Mouse (Mus musculus): ENCODE data around the gene Slamf8. TPM values are rescaled to one million over a fixed set of nuclear protein-coding genes. Genes with fewer than 3 reads are reported as not detected.

The Slamf8 gene
- polyA plus RNA-seq, 1 experiment from 2014 or later: not detected

Other genes starting within 250 kb of the Slamf8 start
- gene Kcnj10, start 249.4 kb downstream of the Slamf8 start, polyA plus RNA-seq (2015; fragmentation: Nextera tagmentation; extraction: Ambion mirVana): 0.15 and 0.20 TPM in 2 replicates
- gene Pigm, start 214.0 kb downstream of the Slamf8 start, polyA plus RNA-seq (2015; fragmentation: Nextera tagmentation; extraction: Ambion mirVana): 5.0 and 6.2 TPM in 2 replicates
- gene Slamf9, start 115.2 kb downstream of the Slamf8 start, polyA plus RNA-seq (2015; fragmentation: Nextera tagmentation; extraction: Ambion mirVana): 0.57 and 0.64 TPM in 2 replicates
- 17.4 and 20.4 TPM in 2 replicates for gene Igsf9, start 108.8 kb downstream of the Slamf8 start, polyA plus RNA-seq (2015; fragmentation: Nextera tagmentation; extraction: Ambion mirVana)
- gene Tagln2, start 90.5 kb downstream of the Slamf8 start, polyA plus RNA-seq (2015; fragmentation: Nextera tagmentation; extraction: Ambion mirVana): 662 and 695 TPM in 2 replicates
- 15.4 and 19.2 TPM in 2 replicates for gene Cfap45, start 69.8 kb downstream of the Slamf8 start, polyA plus RNA-seq (2015; fragmentation: Nextera tagmentation; extraction: Ambion mirVana)
- gene Vsig8, start 34.6 kb downstream of the Slamf8 start, polyA plus RNA-seq (2015; fragmentation: Nextera tagmentation; extraction: Ambion mirVana): 0.11 and 0.34 TPM in 2 replicates
- gene Fcrl6, start 12.0 kb upstream of the Slamf8 start, polyA plus RNA-seq (2015; fragmentation: Nextera tagmentation; extraction: Ambion mirVana): not detected in 2 replicates
- gene Dusp23, start 42.4 kb upstream of the Slamf8 start, polyA plus RNA-seq (2015; fragmentation: Nextera tagmentation; extraction: Ambion mirVana): 13.5 and 13.7 TPM in 2 replicates
- gene Crp, start 107.5 kb upstream of the Slamf8 start, polyA plus RNA-seq (2015; fragmentation: Nextera tagmentation; extraction: Ambion mirVana): 0.14 and 1.0 TPM in 2 replicates